Mouse (Mus musculus) G1E-ER4 (cell line): ENCODE data around the gene Cdh23. TPM values are rescaled to one million over a fixed set of nuclear protein-coding genes. Genes with fewer than 3 reads are reported as not detected.

Source experiments
- GATA1 ChIP-seq: IDR thresholded peaks from one replicate; pipeline ENCODE4 v1.8.0; 2012; ENCODE audit warnings: low read length, inconsistent platforms
- polyA plus RNA-seq: library from polyadenylated mRNA; stranded (reverse); fragments of >175 nt; gene quantifications from 2 replicates; pipeline ENCODE4 v1.2.3, GENCODE M21; 2012

The Cdh23 gene
- polyA plus RNA-seq, 1 experiment = not detected

DNA sequence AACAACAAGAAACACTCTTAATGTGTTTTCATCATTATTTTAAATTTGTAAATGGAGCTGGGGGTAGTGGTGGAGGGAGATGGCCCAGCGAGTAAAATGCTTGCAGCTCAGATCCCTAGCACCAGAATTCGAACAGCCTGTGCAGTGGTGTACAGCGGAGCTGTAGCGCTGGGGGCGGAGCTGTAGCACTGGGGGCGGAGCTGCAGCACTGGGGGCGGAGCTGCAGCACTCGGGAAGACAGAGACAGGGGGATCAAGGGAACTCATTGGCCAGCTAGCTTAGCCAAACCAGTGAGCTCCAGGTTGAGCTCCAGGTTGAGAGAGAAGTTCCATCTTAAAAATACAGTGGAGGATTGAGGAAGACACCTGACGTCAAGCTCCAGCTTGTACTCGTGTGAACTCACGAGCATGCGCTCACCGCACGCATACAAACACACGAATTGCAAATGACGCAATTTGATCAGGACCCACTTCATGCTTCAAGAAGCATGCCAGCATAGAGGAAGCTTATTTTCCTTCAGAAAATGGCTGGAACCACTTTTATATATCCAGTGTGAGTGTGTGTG, 438.9 kb downstream of the Cdh23 start:
- TF ChIP-seq GATA1 = no peak

- no peak for TF ChIP-seq GATA1
These were observed 440.2 kb downstream of the Cdh23 start for GRCm38 (mm10) chr10:60256088-60256487.

Other genes with a start within 250 kb of the Cdh23 start
- gene Slc29a3, start 56.3 kb upstream of the Cdh23 start, polyA plus RNA-seq = 0.27 and 1.7 TPM in 2 replicates
- not detected in 2 replicates for gene Unc5b, start 135.1 kb upstream of the Cdh23 start, polyA plus RNA-seq